Mouse (Mus musculus): ENCODE results near the gene Olfr288. TPM values are rescaled to one million over a fixed set of nuclear protein-coding genes. Genes with fewer than 3 reads are reported as not detected.

The Olfr288 gene
- polyA plus RNA-seq, 1 experiment from 2014 or later, result not detected

DNA sequence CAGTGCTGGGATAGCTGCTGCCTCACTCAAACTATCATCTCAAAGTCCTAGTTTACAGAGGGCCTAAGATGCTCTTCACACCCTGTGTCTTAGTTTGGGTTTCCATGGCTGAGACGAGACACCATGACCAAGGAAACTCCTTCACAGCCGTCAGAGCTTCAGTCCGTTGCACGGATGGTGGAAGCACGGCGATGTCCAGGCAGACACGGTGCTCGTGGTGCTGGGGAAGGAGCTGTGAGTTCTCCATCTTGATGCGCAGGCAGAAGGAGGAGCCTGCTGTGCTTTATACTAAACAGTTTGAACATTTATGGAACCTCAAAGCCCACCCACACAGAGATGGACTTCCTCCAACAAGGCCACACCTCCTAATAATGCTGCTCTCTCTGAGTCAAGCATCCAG lies 58.5 kb downstream of the Olfr288 start:
- no peak for DNase-seq (ENCODE audit: low read depth, low spot score)
- CTCF ChIA-PET, result interaction anchor here (1.2 kb wide), 1 partner anchor 18 kb away, joined by 3 read pairs; no protein-coding TSS in a partner anchor
- POLR2A ChIA-PET, result interaction anchor here (1.3 kb wide), 1 partner anchor 28 kb away, joined by 3 read pairs; no protein-coding TSS in a partner anchor
- TF ChIP-seq CTCF (IDR thresholded peaks at IDR 0.05), result no peak
- no peaks in the 10 kb centered on the region for H3K27me3 ChIP-seq
- ATAC-seq, result no peak
- in situ Hi-C loops (cut with MboI; ENCODE audit: low pct_unique_long_range_greater_than_20kb), result no loop called here

Other genes starting within 250 kb of the Olfr288 start
- gene Tmem106c, start 231.3 kb downstream of the Olfr288 start, polyA plus RNA-seq (2021), result 118 TPM
- gene Col2a1, start 190.8 kb downstream of the Olfr288 start, polyA plus RNA-seq (2021), result 0.54 TPM
- gene Pfkm, start 103.0 kb downstream of the Olfr288 start, polyA plus RNA-seq (2021), result 97.8 TPM
- gene Senp1, start 101.8 kb downstream of the Olfr288 start, polyA plus RNA-seq (2021), result 22.1 TPM
- gene Asb8, start 29.9 kb downstream of the Olfr288 start, polyA plus RNA-seq (2021), result 47.7 TPM
- not detected for gene Ccdc184, start 28.4 kb downstream of the Olfr288 start, polyA plus RNA-seq (2021)
- gene Gm44579, start 25.4 kb upstream of the Olfr288 start, polyA plus RNA-seq (2021), result not detected
- not detected for gene Olfr287, start 25.5 kb upstream of the Olfr288 start, polyA plus RNA-seq (2021)
- gene Olfr286, start 38.9 kb upstream of the Olfr288 start, polyA plus RNA-seq (2021), result not detected
- gene H1fnt, start 61.8 kb upstream of the Olfr288 start, polyA plus RNA-seq (2021), result not detected
- 1.3 TPM for gene Zfp641, start 100.6 kb upstream of the Olfr288 start, polyA plus RNA-seq (2021)
- not detected for gene Olfr285, start 121.8 kb upstream of the Olfr288 start, polyA plus RNA-seq (2021)
- not detected for gene Olfr284, start 145.4 kb upstream of the Olfr288 start, polyA plus RNA-seq (2021)
- gene Olfr283, start 185.4 kb upstream of the Olfr288 start, polyA plus RNA-seq (2021), result not detected
- gene Olfr282, start 235.7 kb upstream of the Olfr288 start, polyA plus RNA-seq (2021), result not detected